Mouse (Mus musculus) forelimb bud, embryonic 11.5 days (tissue): ENCODE measurements around the gene Sash1.
A peak's percentile ranks its signal among the peaks of the same experiment; 100 is the strongest.

Experiments
- DNase-seq: peaks from one replicate; pipeline ENCODE4 v3.0.0-alpha.2; 2012; ENCODE audit warnings: low read depth, low spot score

Sash1 gene

DNA sequence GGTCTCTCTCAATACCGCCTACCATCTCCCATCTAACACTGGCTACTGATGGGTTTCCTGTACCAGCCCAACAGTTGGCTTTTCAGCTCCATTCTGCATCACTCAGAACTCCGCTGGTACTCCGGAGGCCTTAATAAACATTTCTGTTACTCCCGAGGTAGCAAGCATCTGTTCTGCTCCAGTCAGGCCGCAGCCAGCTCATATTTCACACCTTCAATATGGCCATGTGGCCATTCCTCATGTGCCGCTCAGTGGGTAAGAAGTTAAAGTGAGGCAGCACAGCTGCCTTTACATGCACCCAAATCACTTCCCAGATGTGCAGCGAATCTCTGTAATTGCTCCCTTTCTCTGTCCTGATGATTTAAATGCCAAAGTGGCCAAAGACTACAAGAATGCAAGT, 32.5 kb downstream of the Sash1 start:
- DNase-seq, result peak; percentile 89

GRCm38 (mm10) chr10:8851625-8852024, 34.2 kb downstream of the Sash1 start:
- DNase-seq, result no peak

GRCm38 (mm10) chr10:8847974-8848373, 37.9 kb downstream of the Sash1 start:
- no peak for DNase-seq

- DNase-seq, result no peak
Observed at GRCm38 (mm10) chr10:8846258-8846657, 39.6 kb downstream of the Sash1 start.

DNA sequence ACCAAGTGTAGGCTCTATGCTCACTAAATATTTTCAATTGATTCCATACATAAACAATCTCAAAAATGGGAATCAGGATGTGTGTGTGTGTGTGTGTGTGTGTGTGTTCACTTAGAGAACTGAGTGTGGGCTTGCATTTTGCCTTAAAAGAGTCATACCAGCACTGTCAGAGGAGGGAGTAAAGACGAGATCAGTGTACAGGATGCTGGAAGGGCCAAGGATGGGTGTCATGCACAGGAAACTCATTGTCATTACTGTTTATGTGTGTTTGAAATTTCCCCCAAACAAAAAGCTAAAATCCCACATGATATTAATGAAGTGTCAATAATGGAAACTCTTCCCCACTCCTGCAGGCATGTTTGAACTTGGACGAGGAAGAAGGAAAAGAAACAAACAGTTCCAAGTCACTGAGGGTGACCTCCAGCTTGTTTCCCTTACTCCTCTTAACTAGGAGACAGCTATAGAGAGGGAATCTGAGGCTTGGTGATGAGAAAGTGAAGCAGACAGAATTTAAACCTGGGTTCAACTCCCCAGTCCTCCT, 40.6 kb downstream of the Sash1 start:
- DNase-seq, result no peak

DNA sequence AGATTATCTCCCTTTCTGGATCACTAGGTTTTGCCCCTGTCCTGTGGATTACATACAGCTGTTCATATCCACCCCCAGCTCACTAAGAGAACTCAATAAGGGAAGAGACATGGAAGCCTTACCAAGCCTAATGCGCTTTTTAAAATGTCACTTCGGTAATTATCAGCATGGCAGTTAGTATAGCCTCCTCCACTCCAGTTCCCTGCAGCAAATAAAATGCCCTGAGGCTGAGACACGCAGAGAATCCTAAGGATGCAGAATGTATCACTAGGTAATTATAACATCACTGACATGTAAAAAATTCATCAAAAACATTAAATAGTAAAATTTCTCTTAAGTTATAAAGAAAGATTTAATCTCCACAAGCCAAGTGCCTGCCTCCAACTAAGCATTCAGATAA, 45.9 kb downstream of the Sash1 start:
- DNase-seq, result no peak

DNA sequence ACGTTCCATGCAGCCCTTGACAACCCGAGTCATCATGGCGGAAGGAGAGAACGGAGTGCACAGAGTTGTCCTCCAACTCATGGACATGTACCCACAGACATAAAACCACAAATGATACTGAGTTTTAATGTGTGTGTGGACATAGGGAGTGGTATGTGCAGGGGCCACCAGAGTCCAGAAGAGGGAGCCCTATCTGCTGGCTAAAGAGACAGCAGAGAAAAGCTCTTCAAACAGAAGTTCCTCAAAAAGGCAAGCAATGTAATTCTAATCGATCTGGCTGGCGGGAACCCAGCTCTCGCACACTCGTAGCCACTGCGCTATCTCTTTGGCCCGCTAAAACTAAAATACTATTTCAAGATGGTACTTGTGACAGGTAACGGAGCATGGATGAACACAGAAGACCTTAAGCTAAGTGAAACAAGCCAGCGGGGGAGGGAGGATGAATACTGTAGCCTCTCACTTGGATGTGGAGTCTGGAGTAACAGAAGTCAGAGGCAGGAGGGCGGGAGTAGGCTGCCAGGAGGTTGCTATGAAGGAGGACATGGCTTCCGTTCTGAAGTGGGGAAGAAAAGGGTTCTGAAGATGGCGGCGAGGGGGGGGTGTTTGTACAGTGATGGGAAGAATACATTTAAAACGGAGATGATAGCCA, 51.9 kb downstream of the Sash1 start:
- DNase-seq, result no peak

DNA sequence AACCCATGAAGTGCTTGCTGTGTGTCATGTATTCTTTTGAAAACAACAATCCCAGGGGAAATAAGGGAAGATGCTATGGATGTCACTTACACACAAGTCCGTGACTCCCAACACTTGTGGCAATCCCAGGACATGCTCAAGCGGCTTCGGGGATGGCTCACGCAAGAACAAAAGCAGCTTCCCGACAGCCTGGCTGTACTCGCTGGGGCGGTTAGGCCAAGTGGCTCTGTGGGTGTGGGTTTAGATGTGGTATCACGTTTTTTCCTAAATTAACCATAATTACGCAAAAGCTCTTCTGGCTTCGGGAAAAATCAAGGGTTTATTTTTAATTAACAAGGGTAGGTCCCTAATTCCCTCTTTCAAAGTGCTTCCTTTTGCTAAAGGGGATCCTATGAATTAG, 59.6 kb downstream of the Sash1 start:
- DNase-seq, result no peak

DNA sequence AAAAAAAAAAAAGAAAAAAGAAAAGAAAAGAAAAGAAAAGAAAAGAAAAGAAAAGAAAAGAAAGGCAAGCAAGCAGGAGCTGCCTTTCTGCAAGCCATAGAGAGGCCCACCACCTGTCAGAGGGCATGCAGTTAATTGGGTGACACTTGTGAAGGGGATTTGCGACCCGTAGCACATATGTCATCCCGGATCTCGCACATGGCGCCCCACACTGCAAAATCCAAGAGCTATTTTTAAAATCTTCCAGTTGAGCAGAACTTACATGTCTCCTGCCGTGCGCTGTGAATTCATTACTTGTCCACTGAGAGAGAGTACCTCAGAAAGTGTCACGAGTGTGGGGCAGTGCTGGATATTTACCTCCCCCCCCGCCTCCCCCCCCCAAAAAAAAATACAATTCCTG, 60.0 kb downstream of the Sash1 start:
- no peak for DNase-seq

- no peak for DNase-seq
Observed at GRCm38 (mm10) chr10:8818066-8818465, 67.8 kb downstream of the Sash1 start.

DNA sequence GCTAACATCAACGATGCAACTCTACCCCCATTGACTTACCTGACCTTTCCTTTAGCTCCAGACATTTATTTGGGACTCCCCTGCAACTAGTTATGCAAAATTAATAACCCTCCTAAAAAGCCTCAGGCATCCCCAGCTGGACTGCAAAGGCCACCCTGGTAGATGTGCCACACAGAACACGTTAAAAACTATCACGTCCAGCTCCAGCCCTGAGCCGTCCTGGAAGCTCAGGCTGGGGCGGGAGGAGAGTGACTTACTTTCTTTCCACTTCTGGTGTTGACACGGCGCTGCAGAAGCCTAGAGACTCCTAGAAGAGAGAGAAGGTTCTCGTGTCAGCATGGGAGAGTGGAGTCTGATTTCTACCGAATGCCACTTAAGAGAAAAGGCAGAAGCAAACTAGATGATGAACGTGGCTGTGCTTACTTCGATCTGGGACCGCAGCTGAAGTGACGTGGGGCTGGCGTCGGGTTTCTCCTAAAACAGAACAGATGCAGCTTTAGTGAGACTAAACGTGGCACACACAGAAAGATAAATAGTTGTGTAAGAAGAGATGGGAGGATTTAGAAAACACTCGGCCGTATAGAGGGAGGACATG, 71.8 kb downstream of the Sash1 start:
- DNase-seq, result peak; percentile 50

- no peak for DNase-seq
Observed at GRCm38 (mm10) chr10:8813259-8813658, 72.6 kb downstream of the Sash1 start.

DNA sequence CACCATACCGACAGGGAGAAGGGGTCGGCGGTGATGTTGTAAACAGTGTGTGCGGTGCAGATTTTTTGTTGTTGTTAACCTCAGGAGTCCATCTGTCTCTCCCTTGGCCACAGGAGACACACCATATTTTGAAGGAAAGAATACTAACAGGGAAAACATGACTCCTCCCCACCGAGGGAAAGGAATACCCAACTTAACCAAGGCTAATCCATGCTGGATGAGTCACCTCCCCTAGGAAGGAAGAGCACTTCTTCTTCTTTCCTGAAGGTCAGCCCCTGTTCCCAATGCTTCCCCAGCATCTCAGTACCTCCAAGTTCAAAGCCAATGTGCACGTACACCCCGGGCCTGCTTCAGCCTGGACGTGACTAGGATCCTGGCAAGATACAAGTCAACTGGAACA, 73.1 kb downstream of the Sash1 start:
- no peak for DNase-seq

DNA sequence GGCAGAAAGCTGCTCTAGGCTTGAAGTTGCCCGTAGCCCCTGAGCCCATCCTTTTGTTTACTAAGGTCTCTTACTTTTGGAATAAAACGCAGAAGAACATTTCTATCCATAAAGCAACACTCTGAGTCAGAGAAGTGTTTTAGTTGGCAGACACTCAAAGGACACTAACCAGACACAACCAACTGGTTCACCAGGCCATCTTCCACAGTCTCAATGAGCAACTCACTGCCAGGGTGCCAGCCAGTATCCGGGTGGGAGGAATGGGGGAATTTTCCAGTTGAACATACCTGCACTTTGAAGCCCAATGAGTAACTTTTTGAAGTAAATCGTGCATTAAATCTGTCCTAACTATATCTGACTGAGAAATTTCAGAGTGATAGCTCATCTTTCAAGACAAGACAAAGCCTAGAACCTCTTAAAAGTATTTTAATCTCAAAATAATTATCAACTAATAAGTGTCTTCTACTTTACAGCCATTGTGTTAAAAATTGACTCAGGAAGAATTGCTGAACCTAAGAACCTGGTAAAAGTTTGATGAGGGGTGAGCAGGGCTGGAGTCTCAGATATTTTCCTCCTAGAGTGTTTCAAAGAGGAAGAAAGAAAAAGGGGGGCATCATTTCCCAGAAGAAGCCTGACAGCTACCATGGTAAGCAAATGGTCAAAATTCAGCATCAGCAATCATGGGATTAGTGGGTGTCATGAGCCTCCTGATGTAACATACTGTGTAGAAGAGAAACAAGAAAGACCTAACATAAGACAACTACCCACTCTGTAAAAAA, 74.4 kb downstream of the Sash1 start:
- no peak for DNase-seq

GRCm38 (mm10) chr10:8810496-8810895, 75.4 kb downstream of the Sash1 start:
- DNase-seq, result no peak

GRCm38 (mm10) chr10:8808383-8808782, 77.5 kb downstream of the Sash1 start:
- DNase-seq, result no peak

GRCm38 (mm10) chr10:8807581-8807980, 78.3 kb downstream of the Sash1 start:
- no peak for DNase-seq

DNA sequence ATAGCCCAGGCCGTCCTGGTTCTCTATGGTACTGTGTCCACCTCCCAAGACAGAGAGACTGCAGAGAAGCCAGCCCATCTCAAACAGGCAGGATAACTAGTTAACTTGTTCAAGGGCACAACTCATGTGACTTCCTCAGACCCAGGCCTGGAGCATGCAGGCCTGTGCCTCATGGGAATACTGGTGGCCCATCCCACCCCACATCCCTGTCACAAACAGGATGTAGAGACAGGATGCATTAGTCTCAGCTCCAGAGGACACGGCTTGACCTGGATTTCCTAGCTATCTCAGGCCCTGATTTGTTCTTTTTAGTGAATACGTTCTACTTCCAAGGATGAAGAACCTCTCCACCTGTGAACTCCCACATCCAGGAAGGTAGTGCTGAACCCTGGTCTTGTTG, 80.5 kb downstream of the Sash1 start:
- DNase-seq, result no peak

DNA sequence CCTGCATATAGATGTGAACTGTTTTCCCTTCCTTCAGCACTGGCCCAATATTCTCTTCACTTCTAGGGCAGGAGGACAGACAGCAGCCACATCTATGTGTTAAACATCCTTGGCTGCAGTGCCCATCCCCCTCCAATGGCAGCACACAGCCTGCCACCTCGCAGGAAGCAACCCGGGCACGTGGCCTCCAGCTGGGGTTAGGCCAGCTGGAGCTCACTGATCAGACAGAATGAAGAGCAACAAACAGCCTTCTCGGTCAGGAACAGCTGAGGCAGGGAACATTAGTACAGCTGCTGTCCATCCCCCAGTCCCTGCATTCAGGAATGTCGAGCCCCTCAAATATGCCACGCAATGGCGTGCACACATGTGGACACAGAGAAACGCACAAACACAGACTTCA, 81.6 kb downstream of the Sash1 start:
- DNase-seq, result no peak

DNA sequence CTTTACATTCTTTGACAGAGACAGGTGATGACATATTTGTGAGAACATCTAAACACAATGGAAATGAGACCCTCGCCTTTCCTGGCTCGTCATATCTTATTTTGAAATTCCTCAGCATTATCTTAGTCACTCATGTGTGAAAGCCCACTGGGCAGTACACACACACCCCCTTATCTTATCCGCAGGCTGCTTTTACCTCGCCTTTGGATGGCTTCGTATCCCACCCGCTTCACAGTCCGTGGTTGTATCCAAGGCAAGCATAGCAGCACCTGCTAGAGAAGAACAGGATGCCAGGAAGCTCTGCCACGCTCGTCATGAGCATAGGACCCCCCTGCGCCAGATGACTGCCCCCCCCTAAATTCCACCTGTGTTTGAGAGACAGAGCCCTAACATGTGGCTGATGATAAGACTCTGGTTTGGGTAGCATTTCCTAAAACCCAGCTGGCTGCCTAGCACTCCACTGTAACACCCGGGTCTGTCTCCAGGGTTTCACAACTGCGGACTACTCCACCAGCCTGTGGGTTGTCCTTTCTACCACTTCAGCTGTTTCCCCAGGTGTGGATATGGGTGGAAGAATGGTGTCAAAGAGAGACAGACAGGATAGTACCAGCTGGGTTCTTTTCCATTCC, 84.0 kb downstream of the Sash1 start:
- DNase-seq, result no peak

- no peak for DNase-seq
Observed at GRCm38 (mm10) chr10:8801139-8801613, 84.7 kb downstream of the Sash1 start.

- no peak for DNase-seq
Observed at GRCm38 (mm10) chr10:8797826-8798225, 88.0 kb downstream of the Sash1 start.
